Mouse (Mus musculus) testis, adult 2 months (tissue): ENCODE results near the gene Slc25a33. TPM values are rescaled to one million over a fixed set of nuclear protein-coding genes. Genes with fewer than 3 reads are reported as not detected.

ENCODE experiments used
- H3K27ac ChIP-seq: fragments of 200-500 bp; 2 replicates; pipeline ENCODE4 v1.5.1; 2012; ENCODE audit warnings: low read depth, low read length; ENCODE audit not compliant: control insufficient read depth, insufficient read depth
- H3K27me3 ChIP-seq: fragments of 200-500 bp; 2 replicates; pipeline ENCODE4 v1.6.1; 2012; ENCODE audit warnings: mild to moderate bottlenecking, low read length, moderate library complexity; ENCODE audit not compliant: control insufficient read depth, insufficient read depth
- H3K36me3 ChIP-seq: fragments of 200-500 bp; 2 replicates; pipeline ENCODE4 v1.6.1; 2012; ENCODE audit warnings: mild to moderate bottlenecking, low read length; ENCODE audit not compliant: control insufficient read depth, insufficient read depth
- H3K4me1 ChIP-seq: fragments of 200-500 bp; 2 replicates; pipeline ENCODE4 v1.6.1; 2012; ENCODE audit warnings: low read length; ENCODE audit not compliant: control insufficient read depth, insufficient read depth
- H3K4me3 ChIP-seq: fragments of 200-500 bp; 2 replicates; pipeline ENCODE4 v1.5.1; 2012; ENCODE audit warnings: low read depth, mild to moderate bottlenecking, low read length, moderate library complexity, mixed read lengths; ENCODE audit not compliant: control insufficient read depth
- CTCF ChIP-seq: fragments of 200-500 bp; IDR thresholded peaks from 2 replicates; pipeline ENCODE4 v1.5.1; 2012; ENCODE audit warnings: low read depth, mild to moderate bottlenecking, inconsistent platforms, low read length, moderate library complexity; ENCODE audit not compliant: control insufficient read depth, insufficient read depth, insufficient replicate concordance
- POLR2A ChIP-seq: fragments of 200-500 bp; IDR thresholded peaks from 2 replicates; pipeline ENCODE4 v1.6.1; 2012; ENCODE audit warnings: low read depth, mild to moderate bottlenecking, inconsistent platforms, low read length, moderate library complexity; ENCODE audit not compliant: control insufficient read depth
- polyA plus RNA-seq: library from polyadenylated mRNA; depleted of rRNA; stranded (reverse); fragments of >200 nt; gene quantifications from 2 replicates; pipeline ENCODE4 v1.2.3, GENCODE M21; 2012

Gene Slc25a33
- polyA plus RNA-seq, 1 experiment = 56.3 TPM

DNA sequence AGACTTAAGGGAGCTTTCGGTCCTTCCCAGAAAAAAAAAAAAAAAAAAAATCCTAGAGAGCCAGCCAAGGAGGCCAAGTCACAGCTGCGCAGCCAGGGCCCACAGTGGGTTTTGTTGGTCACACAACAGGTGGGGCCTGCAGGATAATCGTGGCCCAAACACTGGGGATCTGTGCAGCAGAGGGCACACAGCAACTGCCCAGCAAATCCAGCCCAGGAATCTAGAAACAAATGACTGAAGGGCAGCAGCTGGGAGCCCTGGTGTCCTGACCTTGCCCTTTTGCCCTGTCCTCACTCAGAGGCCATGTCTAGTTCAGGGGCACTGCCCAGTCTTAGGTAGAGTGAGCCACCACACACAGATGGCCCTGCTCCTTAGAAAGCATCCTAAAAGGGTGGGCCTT is 41.8 kb downstream of the Slc25a33 start:
- Histone ChIP-seq H3K4me1 (peaks cover 8% of the 10 kb centered on the region), H3K36me3 (no peaks in the 10 kb centered on the region; the same call in 1 of the 2 replicates), H3K27ac (no peak overlapping the region), H3K27me3 (no peaks in the 10 kb centered on the region), H3K4me3 (no peak overlapping the region)
- no peak for TF ChIP-seq POLR2A
- TF ChIP-seq CTCF = no peak

DNA sequence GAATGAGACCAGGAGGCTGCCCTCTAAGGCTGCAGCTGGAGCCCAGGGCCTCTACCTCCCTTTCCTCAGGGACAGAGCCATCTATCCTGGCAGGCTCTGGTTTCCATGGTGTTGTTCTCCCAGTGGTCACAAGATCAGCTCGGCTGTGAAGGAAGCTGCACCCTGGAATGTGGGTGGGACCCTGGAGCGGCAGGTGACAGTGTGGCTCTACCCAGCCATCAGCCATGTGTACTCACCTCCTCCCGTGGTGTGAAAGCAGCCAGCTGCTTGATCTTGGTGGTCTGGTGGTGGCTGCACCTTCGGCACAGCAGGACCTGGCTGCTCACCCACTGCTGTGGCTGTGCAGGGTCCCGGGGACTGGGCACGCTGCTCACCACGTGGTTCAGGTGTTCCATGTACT is 43.2 kb downstream of the Slc25a33 start:
- Histone ChIP-seq H3K4me1 (no peaks in the 10 kb centered on the region), H3K36me3 (no peaks in the 10 kb centered on the region; the same call in 1 of the 2 replicates)
- no peak for TF ChIP-seq POLR2A
- TF ChIP-seq CTCF = no peak

DNA sequence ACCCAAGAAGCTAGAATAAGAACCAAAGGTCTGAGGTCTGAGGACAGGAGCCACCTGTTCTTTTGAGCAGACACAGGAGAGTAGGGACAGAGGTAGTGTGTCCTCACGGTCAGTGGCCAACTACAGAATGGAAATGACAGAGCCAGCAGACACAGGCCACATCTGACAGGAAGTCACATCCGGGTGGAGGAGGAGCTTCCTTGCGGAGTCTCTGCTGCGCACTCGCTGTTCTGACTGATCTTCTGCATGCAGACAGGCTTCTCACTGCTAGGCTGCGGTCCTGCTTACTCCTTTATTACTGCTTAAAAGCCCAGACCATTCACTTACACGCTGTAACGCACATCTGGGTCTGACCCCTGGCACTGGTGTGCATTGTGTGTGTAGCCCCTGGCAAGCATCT is 45.3 kb downstream of the Slc25a33 start:
- H3K4me1 ChIP-seq = no peaks in the 10 kb centered on the region
- H3K36me3 ChIP-seq = no peaks in the 10 kb centered on the region; the same call in 1 of the 2 replicates
- TF ChIP-seq CTCF (no peak), POLR2A (no peak)
- H3K27me3 ChIP-seq = no peaks in the 10 kb centered on the region
- H3K27ac ChIP-seq = no peak overlapping the region
- no peak overlapping the region for H3K4me3 ChIP-seq

More for the DNA sequence above, 43.2 kb downstream of the Slc25a33 start:
- no peaks in the 10 kb centered on the region for H3K27me3 ChIP-seq
- no peak overlapping the region for H3K4me3 ChIP-seq
- no peak overlapping the region for H3K27ac ChIP-seq

DNA sequence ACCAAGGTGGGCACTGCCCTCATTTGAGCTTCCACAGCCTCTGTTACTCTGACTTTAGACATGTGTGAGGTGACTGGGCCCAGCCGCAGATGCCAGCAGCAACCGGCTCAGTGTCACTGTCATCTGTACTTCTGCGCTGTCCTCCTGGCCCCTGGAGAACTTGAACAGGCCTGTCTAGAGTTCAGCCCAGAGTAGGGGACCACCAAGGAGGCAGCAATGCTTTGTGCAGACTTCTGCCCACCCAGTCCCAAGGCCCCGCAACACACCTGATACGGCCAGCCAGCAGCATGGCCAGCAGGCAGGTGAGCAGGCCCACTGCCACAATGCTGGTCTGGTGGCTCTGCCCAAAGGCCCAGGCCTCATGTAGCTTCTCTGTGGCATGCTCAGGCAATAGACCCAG is 46.4 kb downstream of the Slc25a33 start:
- no peak overlapping the region for H3K27ac ChIP-seq
- H3K4me1 ChIP-seq = no peaks in the 10 kb centered on the region
- no peak for TF ChIP-seq POLR2A
- TF ChIP-seq CTCF = no peak
- H3K4me3 ChIP-seq = no peak overlapping the region
- H3K36me3 ChIP-seq = no peaks in the 10 kb centered on the region; the same call in 1 of the 2 replicates
- no peaks in the 10 kb centered on the region for H3K27me3 ChIP-seq

DNA sequence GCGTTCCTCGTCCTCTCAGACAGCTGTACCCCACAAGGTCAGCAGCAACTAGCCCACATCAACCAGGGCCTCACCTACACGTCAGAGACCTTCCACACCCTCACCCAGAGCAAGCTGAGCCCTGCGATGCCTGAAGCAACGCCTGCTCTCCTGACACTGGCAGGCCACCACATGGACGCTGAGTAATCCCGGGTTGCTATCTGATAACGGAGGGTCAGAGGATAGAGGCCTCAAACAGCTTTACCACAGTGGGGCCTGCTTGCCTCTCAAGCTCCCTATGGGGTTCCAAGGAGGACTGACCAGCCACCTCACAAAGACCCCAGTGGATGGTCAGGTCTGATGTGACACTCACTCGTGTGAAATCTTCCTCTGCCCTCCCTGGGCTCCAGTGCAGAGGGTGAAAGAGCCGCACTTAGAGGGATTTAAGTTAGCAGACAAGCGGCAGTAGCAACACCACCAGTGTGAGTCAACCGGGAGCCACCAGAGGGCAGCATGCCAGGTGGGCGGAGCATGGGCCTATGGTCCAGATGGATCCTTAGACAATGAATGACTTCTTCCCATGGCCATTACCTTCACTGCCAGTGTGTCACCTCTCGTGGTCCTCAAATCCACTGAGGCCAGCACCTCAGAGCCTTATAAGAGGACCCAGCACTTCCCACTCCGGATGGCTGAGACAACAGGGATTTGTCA is 48.3 kb downstream of the Slc25a33 start:
- TF ChIP-seq CTCF = peak; percentile 58; the same call in 1 of the 2 replicates
- TF ChIP-seq POLR2A = no peak
- Histone ChIP-seq H3K27ac (no peak overlapping the region), H3K36me3 (no peaks in the 10 kb centered on the region; the same call in 1 of the 2 replicates), H3K4me1 (no peaks in the 10 kb centered on the region), H3K27me3 (no peaks in the 10 kb centered on the region), H3K4me3 (no peak overlapping the region; the same call in 1 of the 2 replicates)

DNA sequence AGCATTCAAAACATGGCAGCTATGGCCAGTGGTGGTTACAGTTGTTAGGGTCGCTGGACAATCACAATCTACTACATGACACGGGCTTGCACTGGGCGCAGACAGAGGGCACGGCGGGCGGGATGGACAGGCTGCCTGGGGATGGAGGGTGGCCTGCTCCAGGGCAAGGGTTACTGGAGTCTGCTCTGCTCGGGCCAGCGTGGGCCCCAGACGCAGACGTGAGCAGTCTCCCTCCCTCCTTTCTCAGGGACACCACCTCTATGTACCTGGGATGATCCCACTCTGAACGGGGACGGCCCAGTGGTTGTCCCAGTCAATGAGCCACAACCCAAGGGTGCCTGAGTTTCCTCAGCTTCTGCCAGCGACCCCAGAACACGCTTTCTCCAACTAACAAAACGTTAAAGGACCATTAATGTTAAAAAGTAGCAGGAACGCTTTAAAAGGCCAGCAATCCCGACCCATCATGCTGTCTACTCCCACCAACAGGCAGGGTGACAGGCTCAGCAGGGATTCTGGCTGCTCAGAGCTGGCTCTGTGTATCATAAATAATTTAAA is 49.1 kb downstream of the Slc25a33 start:
- no peak overlapping the region for H3K4me3 ChIP-seq
- H3K27me3 ChIP-seq = no peaks in the 10 kb centered on the region
- peaks cover 2% of the 10 kb centered on the region; the same call in 1 of the 2 replicates for H3K4me1 ChIP-seq
- no peaks in the 10 kb centered on the region; the same call in 1 of the 2 replicates for H3K36me3 ChIP-seq
- no peak overlapping the region for H3K27ac ChIP-seq
- TF ChIP-seq CTCF (no peak), POLR2A (no peak)

DNA sequence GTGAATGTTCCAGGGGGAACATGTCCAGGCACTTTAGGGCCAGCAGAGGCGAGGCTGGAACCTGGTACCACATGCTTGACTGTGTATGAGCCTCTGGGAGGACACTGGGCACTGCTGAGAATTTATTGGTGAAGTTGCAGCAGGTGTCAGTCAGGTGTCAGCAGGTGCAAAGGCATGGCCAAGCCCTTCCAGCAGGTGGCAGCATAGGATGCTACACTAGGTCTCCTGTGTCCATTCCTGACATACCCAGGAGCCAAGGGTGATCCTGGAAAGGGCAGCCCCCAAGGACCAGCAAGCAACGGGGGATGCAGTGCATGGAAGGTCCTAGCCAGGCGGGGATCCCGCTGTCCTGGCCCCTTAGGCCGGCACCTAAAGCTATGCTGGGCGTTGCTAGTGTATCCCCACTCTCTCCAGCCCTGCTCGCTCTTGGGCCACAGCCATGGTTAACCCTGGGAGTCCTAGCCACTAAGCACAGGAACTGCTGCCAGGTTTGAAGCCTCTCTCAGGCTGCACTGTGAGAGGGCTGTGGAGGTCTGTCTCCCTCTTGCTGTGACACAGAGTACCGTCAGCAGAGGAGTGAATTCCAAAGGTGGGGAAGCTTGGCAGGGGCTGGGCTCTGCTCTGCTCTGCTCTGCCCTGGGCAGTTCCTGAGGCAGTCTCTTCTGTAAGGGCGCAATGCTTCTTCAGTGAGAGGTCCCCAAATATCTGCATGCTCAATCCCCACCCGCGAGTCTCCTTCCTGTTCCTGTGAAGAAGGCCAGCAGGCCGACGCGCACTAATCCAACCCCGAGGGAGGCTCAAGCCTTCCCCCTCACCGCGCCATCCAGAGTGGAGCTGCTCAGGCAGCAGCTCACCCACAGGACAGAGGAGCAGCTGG is 50.0 kb downstream of the Slc25a33 start:
- no peak overlapping the region for H3K4me3 ChIP-seq
- H3K27me3 ChIP-seq = no peaks in the 10 kb centered on the region
- TF ChIP-seq CTCF = peak; percentile 74; the same call in 1 of the 2 replicates
- TF ChIP-seq POLR2A = no peak
- H3K27ac ChIP-seq = no peak overlapping the region
- H3K36me3 ChIP-seq = no peaks in the 10 kb centered on the region; the same call in 1 of the 2 replicates
- H3K4me1 ChIP-seq = peaks cover 2% of the 10 kb centered on the region; the same call in 1 of the 2 replicates
